Mouse (Mus musculus): ENCODE results near the gene Zfp488. TPM values are rescaled to one million over a fixed set of nuclear protein-coding genes. Genes with fewer than 3 reads are reported as not detected.

The Zfp488 gene
- polyA plus RNA-seq, 1 experiment from 2014 or later = not detected

DNA sequence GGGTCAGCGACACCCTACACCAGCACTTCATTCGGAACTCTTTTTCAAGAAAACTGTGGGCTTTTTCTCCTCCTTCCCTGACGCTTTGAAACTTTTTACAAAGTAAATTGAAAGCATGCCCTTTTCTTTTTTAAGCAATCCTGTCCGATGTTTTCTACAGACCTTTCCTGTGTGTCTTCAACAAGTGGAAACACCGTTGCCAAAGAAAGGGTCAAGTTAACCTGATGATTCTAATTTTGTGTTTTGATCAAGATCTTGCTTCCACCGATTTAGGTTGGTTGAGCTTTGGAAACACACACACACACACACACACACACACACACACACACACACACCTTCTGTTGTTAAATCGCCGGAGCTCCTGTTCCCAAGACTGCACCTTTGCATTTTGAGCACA, 55.8 kb downstream of the Zfp488 start:
- Histone ChIP-seq H3K4me3 (ENCODE audit: low read depth, low read length) (peak overlapping the region; percentile 49; the same call in 1 of the 2 replicates), H3K4me2 (ENCODE audit: low read depth, low read length) (peak overlapping the region; percentile 65; the same call in 1 of the 2 replicates)
- no peak for ATAC-seq

DNA sequence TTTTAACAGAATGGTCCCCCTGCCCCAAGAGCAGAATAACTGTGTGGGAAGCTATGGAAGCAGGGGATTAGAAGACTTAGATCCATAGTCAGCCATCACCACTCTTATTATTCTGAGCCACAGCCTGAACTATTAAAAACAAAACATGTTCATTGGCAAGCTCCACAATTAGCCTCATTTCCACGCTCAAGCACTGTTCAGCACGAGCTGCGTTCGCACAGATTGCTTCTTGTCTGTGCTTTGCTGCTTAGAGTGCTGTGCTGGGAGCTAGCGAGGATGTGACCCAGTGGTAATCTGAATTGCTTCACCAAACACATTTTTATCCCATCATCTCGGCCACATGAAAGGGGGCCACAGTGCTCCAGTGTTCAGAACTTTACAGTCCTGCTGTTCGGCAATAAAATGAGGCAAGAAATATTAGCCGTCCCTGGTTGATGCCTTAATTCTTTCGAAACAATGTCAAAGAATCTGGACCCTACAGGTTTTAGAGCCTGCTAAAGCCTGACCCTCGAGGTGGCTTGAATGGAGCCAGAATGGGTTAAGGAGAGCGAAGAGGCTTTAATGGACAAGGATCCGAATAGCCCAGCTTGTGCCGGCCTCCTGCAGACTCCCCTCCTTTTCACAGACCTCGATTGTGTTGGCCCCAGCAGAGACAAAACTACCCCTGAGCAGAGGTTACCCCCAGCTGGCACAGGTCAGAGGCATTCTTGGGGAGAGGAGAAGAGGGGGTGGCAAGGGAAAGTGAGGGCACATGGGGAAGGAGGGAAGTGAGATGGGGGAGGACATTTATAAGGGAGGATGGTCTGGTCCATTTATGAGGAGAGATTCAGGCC, 57.6 kb downstream of the Zfp488 start:
- ATAC-seq (no peak), DNase-seq (no peak)
- no peak overlapping the region for H3K27ac ChIP-seq (ENCODE audit: low read depth)
- no peaks in the 10 kb centered on the region for H3K4me1 ChIP-seq (ENCODE audit: insufficient read depth)
- H3K4me3 ChIP-seq (ENCODE audit: low read depth, low read length) = no peak overlapping the region
- 56% methylated on average over 14 of the region's 14 CpGs for WGBS (ENCODE audit: insufficient replicate concordance)
- H3K4me2 ChIP-seq (ENCODE audit: low read depth, low read length) = no peak overlapping the region
- no peaks in the 10 kb centered on the region for H3K36me3 ChIP-seq (replicated peaks; ENCODE audit: insufficient read depth, low read length)
- TF ChIP-seq EP300 (IDR thresholded peaks at IDR 0.05; ENCODE audit: low read depth) = no peak
- TF ChIP-seq CTCF (IDR thresholded peaks at IDR 0.05; ENCODE audit: low read depth) = no peak
- H3K9me3 ChIP-seq (ENCODE audit: low read length) = no peaks in the 10 kb centered on the region
- no peak overlapping the region for H3K9ac ChIP-seq (replicated peaks)
- H3K27me3 ChIP-seq (ENCODE audit: insufficient read depth, low read length) = peaks cover 37% of the 10 kb centered on the region

More for the DNA sequence above, 55.8 kb downstream of the Zfp488 start:
- no peak for DNase-seq
- Histone ChIP-seq H3K27ac (ENCODE audit: low read depth) (no peak overlapping the region), H3K36me3 (replicated peaks; ENCODE audit: insufficient read depth, low read length) (no peaks in the 10 kb centered on the region), H3K9me3 (ENCODE audit: low read length) (no peaks in the 10 kb centered on the region), H3K27me3 (ENCODE audit: insufficient read depth, low read length) (peaks cover 37% of the 10 kb centered on the region), H3K4me1 (ENCODE audit: insufficient read depth) (no peaks in the 10 kb centered on the region), H3K9ac (replicated peaks) (no peak overlapping the region)
- WGBS (ENCODE audit: insufficient replicate concordance) = 14% methylated on average over 8 of the region's 8 CpGs
- TF ChIP-seq CTCF (IDR thresholded peaks at IDR 0.05; ENCODE audit: low read depth) = no peak

Other genes starting within 250 kb of the Zfp488 start
- 4.1 and 5.1 TPM in 2 replicates for gene Gdf10, start 55.2 kb downstream of the Zfp488 start, polyA plus RNA-seq (2015; fragmentation: Nextera tagmentation; extraction: Ambion mirVana)
- 8.9 and 10.5 TPM in 2 replicates for gene Gdf2, start 37.7 kb downstream of the Zfp488 start, polyA plus RNA-seq (2015; fragmentation: Nextera tagmentation; extraction: Ambion mirVana)
- 0.02 and 0.05 TPM in 2 replicates for gene Rbp3, start 24.8 kb downstream of the Zfp488 start, polyA plus RNA-seq (2015; fragmentation: Nextera tagmentation; extraction: Ambion mirVana)
- not detected in 2 replicates for gene Gm30083, start 36.4 kb upstream of the Zfp488 start, polyA plus RNA-seq (2015; fragmentation: Nextera tagmentation; extraction: Ambion mirVana)
- not detected in 2 replicates for gene Gm5460, start 38.0 kb upstream of the Zfp488 start, polyA plus RNA-seq (2015; fragmentation: Nextera tagmentation; extraction: Ambion mirVana)
- not detected in 2 replicates for gene Antxrl, start 73.9 kb upstream of the Zfp488 start, polyA plus RNA-seq (2015; fragmentation: Nextera tagmentation; extraction: Ambion mirVana)
- gene Anxa8, start 107.2 kb upstream of the Zfp488 start, polyA plus RNA-seq (2015; fragmentation: Nextera tagmentation; extraction: Ambion mirVana) = 0.43 and 0.58 TPM in 2 replicates
- not detected in 2 replicates for gene A630023A22Rik, start 124.0 kb upstream of the Zfp488 start, polyA plus RNA-seq (2015; fragmentation: Nextera tagmentation; extraction: Ambion mirVana)
- gene Npy4r, start 173.7 kb upstream of the Zfp488 start, polyA plus RNA-seq (2015; fragmentation: Nextera tagmentation; extraction: Ambion mirVana) = not detected in 2 replicates
- 0.01 and 0.11 TPM in 2 replicates for gene Gprin2, start 222.9 kb upstream of the Zfp488 start, polyA plus RNA-seq (2015; fragmentation: Nextera tagmentation; extraction: Ambion mirVana)
- gene Syt15, start 240.8 kb upstream of the Zfp488 start, polyA plus RNA-seq (2015; fragmentation: Nextera tagmentation; extraction: Ambion mirVana) = 0.07 and 0.11 TPM in 2 replicates